Mouse (Mus musculus) MEL (cell line): ENCODE measurements at regions not wholly inside any gene's neighbourhood (a gene's known extent, or its start where the extent isn't known, plus 50 kb on each side); places are given as distances from the start of the nearest gene placed in this dataset.

Experiments used
- CHD1 ChIP-seq: IDR thresholded peaks from 2 replicates; pipeline ENCODE4 v1.6.1; 2012; ENCODE audit warnings: low read depth, mild to moderate bottlenecking, inconsistent platforms, low read length, improper control_type of control experiment
- CTCF ChIP-seq, 3 experiments: IDR thresholded peaks in 2 of 3; conservative IDR thresholded peaks in 1 of 3; 2 replicates each; pipeline ENCODE4 v1.5.1; 2011 to 2012; ENCODE audit warnings: low read length in 3 of 3, low read depth in 2 of 3, mild to moderate bottlenecking in 2 of 3, improper control_type of control experiment in 1 of 3, inconsistent platforms in 1 of 3, mixed read lengths in 1 of 3, moderate library complexity in 1 of 3; ENCODE audit not compliant: control insufficient read depth in 1 of 3, insufficient read depth in 1 of 3, poor library complexity in 1 of 3, severe bottlenecking in 1 of 3
- ELF1 ChIP-seq: IDR thresholded peaks from 2 replicates; pipeline ENCODE4 v1.6.1; 2014; ENCODE audit warnings: low read depth, mild to moderate bottlenecking, inconsistent platforms, low read length, improper control_type of control experiment, moderate library complexity
- EP300 ChIP-seq, 2 experiments: IDR thresholded peaks; 2 replicates each; pipeline ENCODE4 v1.6.1; 2011; ENCODE audit warnings: improper control_type of control experiment in 2 of 2, low read length in 2 of 2, low read depth in 1 of 2, mild to moderate bottlenecking in 1 of 2
- ETS1 ChIP-seq: IDR thresholded peaks from 2 replicates; pipeline ENCODE4 v1.6.1; 2012; ENCODE audit warnings: low read depth, mild to moderate bottlenecking, inconsistent platforms, low read length, improper control_type of control experiment, moderate library complexity
- MEF2A ChIP-seq: IDR thresholded peaks from 2 replicates; pipeline ENCODE4 v1.6.1; 2014; ENCODE audit warnings: low read depth, mild to moderate bottlenecking, inconsistent platforms, low read length, improper control_type of control experiment; ENCODE audit not compliant: poor library complexity, insufficient replicate concordance, severe bottlenecking; ENCODE audit errors: extremely low read depth
- POLR2A ChIP-seq, 2 experiments: IDR thresholded peaks; 2 replicates each; pipeline ENCODE4 v1.6.1; 2011 to 2012; ENCODE audit warnings: low read length in 2 of 2, mild to moderate bottlenecking in 2 of 2, control low read depth in 1 of 2, improper control_type of control experiment in 1 of 2, low read depth in 1 of 2, moderate library complexity in 1 of 2; ENCODE audit not compliant: control insufficient read depth in 1 of 2, insufficient read depth in 1 of 2, poor library complexity in 1 of 2
- POLR2AphosphoS5 ChIP-seq: IDR thresholded peaks from 2 replicates; pipeline ENCODE4 v1.6.1; 2012; ENCODE audit warnings: low read depth, borderline replicate concordance, mild to moderate bottlenecking, inconsistent platforms, low read length, moderate library complexity, mixed read lengths
- USF1 ChIP-seq: IDR thresholded peaks from 2 replicates; pipeline ENCODE4 v1.6.1; 2014; ENCODE audit warnings: low read depth, mild to moderate bottlenecking, inconsistent platforms, low read length, improper control_type of control experiment, moderate library complexity
- ZNF384 ChIP-seq: IDR thresholded peaks from 2 replicates; pipeline ENCODE4 v1.6.1; 2012; ENCODE audit warnings: low read depth, mild to moderate bottlenecking, inconsistent platforms, low read length, improper control_type of control experiment

DNA sequence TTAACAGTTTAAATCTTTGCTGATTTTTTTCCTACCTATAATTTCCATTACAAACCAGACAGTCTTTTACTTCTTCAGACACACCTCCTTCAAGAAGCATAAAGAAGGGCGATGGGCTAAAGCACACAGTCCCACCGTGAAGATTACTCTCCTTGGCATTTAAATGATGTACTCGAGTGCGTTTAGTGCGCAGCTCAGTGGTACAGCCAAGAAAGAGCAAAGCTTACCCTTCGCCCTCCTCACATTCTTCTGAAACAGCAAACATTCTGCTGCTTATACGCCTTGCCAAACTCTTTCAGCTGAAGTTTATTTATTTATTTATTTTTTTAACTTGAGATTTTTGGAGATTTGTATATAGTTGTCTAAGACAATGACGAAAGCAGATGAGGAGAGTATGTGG is 68.0 kb upstream of the Arglu1 start:
- TF ChIP-seq EP300 (IDR thresholded peaks at IDR 0.05; ENCODE audit: low read depth in 1 of 2, low read length in 2 of 2), result no peak
- no peak for TF ChIP-seq POLR2AphosphoS5
- TF ChIP-seq MEF2A, result no peak
- TF ChIP-seq ETS1, result no peak
- TF ChIP-seq ELF1, result no peak
- no peak for TF ChIP-seq ZNF384
- no peak for TF ChIP-seq CHD1
- no peak for TF ChIP-seq CTCF (IDR thresholded peaks at IDR 0.05 in 2 of 3, conservative IDR thresholded peaks at IDR 0.05 in 1 of 3; ENCODE audit: control insufficient read depth in 1 of 3, insufficient read depth in 1 of 3, low read depth in 2 of 3, low read length in 3 of 3, poor library complexity in 1 of 3, severe bottlenecking in 1 of 3)
- no peak for TF ChIP-seq POLR2A (IDR thresholded peaks at IDR 0.05; ENCODE audit: control insufficient read depth in 1 of 2, insufficient read depth in 1 of 2, low read depth in 1 of 2, low read length in 2 of 2, poor library complexity in 1 of 2)
- TF ChIP-seq USF1, result no peak
